Mouse (Mus musculus): ENCODE measurements around the gene Col4a3bp.
"Not testable (repeated sequence)": the region's sequence is repeated elsewhere in the genome, so short reads cannot be mapped to it uniquely, and the experiment has no call there.

Gene Col4a3bp

DNA sequence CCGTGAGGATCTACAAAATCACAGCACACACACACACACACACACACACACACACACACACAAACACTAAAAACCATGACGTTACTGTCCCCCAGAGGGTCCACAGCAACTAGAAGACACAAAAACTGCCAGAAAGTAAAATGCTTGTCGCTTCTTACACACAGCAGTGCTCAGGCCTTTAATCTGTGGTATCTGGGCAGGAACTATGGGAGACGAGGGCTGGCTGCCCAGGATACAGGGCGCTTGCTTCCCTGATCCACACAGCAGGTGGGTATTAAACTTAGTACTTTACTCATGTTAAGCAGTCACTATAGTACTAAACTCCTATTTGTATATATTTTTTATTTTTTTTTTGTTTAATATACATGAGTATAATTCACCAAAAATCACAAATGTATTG is 103.4 kb downstream of the Col4a3bp start:
- DNase-seq (ENCODE audit: low read depth, low spot score), result no peak

DNA sequence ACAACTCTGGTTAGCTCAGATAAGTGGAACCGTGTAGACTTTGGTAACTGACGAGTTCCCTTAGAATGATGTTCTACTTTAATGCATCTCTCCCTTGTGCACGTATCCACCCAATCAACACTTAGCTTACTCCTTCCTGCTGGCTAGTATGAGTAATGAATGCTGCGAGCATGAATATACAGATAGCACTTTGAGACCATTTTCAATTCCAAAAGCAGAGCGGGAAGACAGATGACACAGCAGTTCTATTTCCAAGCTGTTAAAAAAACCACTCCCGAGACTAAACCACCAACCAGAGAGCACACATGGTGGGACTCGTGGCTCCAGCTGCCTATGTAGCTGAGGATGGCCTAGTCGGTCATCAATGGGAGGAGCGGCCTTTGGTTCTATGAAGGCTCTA is 110.6 kb downstream of the Col4a3bp start:
- DNase-seq (ENCODE audit: low read depth, low spot score), result no peak

DNA sequence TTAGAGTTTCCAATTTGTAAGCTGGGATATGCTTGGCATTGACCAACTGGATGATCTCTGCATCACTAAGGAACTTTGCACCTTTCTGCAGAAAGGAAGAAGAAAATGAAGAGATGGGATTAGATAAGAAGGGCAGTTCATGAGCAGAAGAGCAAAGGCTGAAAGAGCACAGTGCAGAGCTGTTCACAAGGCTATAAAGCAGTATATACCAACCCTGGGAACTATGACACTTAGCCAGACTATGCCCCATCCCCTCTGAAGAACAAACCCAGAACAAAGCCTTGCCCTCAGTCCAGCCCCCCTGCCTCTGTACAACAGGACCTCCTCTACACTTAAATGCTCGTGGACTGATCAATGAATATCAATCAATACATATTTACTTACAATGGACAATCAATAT is 114.3 kb downstream of the Col4a3bp start:
- DNase-seq (ENCODE audit: low read depth, low spot score), result no peak

DNA sequence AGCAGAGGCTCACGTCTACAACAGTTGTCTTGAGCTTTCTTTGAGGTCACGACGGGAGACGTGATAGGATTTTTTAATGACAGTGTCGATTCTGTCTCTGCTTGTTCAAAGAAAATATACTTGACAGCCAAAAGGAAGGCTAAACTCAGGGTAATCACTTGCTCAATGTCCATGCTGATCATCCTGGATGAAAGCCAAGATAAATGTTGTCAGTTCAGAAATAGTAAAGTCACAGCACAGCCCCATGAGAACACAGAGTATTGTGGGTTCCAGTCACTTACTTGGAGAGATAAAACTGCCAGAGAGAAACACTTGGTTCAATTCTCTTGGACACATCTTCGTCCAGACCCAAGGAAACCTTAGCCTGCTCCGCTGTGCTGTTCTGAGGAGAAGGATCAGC is 116.5 kb downstream of the Col4a3bp start:
- DNase-seq (ENCODE audit: low read depth, low spot score), result no peak

DNA sequence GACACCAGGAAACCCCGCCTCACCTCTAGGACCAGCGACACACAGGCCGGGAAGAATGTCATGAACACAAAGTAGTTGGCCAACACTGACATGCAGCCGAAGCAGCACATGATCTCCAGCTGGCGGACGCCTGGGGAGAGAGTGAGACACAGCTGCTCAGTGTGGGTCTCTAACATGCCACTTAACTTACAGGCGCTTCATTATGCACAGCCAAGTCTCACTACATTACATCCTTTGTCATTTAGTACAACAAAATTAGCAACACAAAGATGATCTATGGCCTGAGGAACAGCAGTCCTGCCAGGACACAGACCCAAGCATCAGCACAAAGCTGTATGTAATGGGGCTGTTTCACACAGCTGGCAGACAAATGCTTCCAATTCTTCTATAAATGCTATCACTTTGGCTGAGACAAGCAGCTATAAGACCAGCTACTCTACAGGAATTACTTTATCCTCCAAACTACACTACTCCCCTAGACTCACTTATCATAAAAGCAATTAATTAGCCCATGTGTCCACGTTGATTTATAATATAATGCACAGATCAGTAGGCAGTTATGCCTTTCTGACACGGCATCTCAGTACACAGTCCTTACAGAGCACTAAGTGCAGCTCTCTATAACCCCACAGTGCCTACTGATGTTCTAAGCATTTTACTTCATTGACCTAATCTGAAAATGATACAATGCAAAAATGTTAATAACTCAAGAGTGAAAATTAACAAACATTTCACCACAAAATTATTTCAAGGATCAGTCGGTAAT is 117.9 kb downstream of the Col4a3bp start:
- DNase-seq (ENCODE audit: low read depth, low spot score), result peak; percentile 90

DNA sequence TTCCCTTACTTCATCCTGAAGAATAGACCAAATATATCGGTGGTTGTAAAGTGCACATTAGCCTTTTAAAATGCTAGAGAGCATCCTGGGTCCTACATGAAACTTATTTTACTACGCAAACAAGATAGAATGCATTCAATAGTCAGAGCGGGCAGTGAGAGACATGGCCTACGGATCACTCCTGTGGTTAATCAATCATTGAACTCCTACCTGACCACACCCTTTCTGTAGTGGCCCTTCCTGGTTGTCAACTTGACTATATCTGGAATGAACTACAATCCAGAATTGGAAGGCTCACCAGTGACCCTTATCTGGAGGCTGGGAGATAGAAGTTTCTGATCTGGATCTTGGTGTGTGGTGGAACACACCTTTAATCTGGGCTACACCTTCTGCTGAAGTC is 120.7 kb downstream of the Col4a3bp start:
- not testable (repeated sequence) for DNase-seq (ENCODE audit: low read depth, low spot score)

DNA sequence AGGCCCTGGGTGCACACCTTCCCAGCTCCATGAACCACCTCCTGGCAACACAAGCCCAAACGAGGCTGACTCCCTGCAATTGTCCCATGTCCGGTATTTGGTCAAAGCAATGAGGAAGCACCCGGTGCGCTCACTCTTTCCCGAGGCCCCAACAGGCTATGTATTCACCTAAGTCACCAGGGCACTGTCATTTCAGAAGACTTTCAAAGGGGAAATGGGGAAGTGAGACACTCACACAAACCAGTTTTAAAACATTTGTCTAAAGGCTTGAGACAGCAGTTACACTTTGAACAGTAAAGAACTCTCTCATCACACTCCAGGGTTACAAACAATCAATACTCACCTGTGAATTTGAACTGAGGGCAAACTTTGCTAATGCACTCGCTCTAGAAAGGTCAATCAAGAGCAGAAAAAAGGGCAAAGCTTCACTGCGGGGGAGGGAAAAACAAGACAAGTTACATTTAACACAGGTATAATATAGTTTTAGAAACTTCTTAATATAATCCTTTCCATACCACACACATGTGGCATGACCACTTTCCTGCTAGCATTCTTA is 122.1 kb downstream of the Col4a3bp start:
- no peak for DNase-seq (ENCODE audit: low read depth, low spot score)

DNA sequence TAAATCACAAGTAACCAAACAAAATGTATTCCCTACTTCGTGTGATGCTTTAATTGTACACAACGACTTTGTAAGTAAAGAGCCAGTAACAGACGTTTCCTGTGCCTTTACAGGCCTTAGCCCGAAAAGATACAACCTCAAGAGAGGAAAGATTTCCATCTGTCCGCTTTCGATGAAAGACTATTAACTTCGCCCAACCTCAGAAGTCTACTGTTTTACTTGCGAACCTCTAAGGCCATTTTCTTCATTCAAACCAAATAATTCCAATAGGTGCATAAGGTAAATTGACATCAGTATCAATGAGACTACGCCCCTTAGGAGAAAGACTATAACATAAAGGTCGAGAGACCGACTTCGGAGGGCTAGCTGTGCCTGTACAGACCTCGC is 127.6 kb downstream of the Col4a3bp start:
- no peak for DNase-seq (ENCODE audit: low read depth, low spot score)

DNA sequence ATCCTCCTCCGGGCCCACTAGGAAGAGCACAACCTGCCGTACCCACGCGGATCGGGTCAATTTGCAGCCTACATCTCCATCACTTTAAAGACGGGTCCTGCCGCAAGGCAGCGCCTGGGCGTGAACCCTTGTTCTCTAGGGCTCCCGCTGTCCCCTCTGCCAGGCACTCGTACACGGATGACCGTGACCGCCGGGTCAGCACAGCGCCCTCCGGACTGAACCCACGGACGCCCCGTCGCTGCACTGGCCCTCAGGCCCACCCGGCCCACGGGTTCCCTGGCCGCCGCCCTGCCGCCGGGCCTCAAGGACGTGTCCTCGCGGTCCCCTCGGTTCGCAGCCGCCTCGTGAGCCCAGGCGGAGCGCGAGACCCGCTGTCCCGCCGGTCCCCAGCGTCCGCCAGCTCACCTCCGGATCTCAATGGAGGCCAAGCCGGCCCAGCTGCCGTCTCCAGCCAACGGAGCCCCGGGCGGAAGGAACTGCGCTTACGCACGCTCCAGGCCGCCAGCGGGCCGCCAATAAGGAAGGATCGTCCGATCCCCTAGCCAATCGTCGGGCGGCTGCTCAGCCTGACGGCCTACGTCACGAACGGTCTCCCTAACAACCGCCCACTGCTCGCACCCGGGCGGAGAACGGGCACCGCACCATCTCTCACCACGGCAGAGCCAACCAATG is 128.1 kb downstream of the Col4a3bp start, which contains the start of gene Hmgcr:
TSS of gene Hmgcr (minus strand) at position 531 of the 672 bp plus-strand sequence.
- DNase-seq (ENCODE audit: low read depth, low spot score), result peak; percentile 97

DNA sequence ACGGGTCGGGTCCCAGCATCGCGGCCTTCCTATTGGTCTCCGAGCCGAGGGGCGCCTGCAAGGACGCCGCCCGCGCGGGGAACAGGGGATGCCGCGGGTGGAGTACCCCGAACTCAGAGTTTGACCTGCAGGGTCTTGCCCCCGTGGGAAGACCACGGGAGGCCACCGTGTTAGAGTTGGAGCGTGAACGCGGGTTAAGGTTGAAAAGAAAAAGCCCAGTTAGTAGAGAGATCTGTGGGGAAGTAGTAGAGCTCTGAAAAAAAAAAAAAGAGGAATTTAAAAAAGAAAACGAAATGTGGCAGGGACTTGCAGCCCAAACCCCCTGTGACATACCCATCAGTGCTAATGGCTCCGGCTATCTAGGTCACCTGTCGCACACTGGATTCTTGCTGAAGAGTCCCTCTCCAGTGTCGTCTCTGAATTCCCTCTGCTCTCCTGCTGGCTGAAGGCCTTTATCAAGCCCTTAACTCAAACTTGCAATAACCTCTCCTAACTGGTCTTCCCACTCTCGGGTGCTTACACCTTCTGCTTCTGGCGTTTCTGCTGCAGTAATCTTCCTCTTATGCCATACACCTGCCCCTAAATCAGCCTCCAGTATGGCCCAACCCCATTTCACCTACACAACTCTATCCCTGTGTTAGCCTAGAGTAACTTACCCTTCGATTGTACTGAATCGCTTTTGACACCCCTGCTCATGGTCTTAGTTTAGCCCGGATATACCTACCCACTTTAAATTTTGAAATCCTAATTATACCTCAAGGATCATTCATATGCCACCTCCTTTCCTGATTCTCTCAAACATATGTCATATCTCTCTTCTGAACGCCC is 128.9 kb downstream of the Col4a3bp start:
- no peak for DNase-seq (ENCODE audit: low read depth, low spot score)

DNA sequence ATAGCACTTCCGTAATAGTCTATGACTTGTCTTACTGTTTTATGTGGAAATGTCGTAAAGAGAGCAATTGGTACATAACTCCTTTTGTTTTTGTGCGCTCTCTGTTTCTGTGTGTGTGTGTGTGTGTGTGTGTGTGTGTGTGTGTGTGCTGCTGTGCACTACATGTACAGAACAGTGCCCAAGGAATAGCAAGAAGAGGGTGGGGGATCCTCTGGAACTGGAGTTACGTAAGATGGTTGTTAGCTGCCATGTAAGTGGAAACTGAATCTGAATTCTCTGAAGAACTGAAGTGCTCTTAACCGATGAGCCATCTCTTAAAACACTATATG is 129.5 kb downstream of the Col4a3bp start:
- DNase-seq (ENCODE audit: low read depth, low spot score), result no peak

DNA sequence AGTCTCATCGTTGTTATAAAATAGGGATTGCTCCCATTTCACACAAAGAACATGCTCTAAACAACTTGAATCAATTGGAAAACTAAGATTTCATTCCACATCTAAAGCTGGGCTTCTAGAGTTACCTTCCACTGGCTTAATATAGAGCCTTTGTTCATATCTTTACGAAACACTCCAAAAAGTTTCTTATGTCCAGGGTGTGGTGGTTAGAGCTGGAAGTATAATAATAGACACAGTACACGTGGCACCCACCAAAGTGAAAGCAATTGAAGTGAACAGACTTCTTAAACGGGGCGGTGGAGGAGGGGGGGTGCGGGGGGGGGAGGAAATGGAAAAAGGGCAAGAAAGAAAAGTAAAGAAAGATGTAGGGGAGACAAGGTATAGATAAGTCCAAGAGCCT is 129.9 kb downstream of the Col4a3bp start:
- DNase-seq (ENCODE audit: low read depth, low spot score), result no peak

DNA sequence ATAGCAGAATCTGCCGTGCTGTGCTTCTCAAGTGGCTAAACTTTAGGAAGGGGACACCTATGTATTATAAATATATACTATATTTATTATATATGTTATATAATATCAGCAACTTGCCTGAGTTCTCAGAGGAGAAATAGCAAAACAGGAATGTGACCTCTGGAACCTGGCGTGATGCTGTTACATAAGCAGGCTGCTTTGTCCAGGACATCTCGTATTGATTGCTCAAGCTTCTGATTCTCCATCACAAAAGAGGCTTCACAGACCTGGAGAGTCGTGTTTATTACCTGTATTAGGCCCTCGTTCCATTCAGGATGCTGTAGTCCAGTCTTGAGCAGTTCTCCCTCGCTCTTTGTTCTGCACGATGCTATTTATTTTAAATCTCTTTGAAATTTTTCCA is 131.4 kb downstream of the Col4a3bp start:
- DNase-seq (ENCODE audit: low read depth, low spot score), result peak; percentile 65

DNA sequence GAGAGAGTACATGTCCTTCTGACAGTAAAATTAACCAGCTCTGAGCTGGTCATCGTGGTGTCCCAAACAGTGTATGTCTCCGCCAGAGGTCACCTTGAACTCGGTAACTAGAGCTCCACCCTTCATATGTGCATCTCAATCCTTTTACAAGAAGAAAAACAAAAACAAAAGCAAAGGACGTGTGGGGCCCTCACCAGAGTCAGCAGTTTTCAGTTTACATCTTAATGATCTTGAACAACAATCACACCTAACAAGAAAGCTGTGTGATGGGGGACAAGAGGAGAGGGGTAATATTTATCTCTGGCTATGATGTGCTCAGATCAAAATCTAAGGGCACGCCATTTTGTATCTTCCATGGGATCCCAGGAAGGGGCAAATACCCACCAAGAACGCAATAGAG is 133.3 kb downstream of the Col4a3bp start:
- DNase-seq (ENCODE audit: low read depth, low spot score), result no peak

DNA sequence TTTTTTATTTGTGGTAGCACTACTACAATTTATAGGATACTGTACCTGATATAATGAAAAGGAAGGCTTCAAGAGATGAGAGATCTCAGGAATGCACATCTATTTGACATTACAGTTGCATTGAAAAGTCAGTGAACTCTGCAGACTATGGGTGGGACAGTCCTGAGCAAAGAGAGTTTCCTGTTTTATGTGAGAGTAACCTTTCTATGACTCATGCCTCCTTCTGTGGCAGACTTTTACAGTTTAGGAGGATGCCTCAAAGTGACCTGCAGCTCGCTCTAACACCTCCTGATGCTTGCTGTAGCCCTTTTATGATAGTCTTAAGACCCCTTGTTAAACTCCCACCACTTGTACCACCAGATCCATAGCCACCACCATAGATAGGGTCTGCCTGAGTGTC is 134.7 kb downstream of the Col4a3bp start:
- DNase-seq (ENCODE audit: low read depth, low spot score), result no peak

DNA sequence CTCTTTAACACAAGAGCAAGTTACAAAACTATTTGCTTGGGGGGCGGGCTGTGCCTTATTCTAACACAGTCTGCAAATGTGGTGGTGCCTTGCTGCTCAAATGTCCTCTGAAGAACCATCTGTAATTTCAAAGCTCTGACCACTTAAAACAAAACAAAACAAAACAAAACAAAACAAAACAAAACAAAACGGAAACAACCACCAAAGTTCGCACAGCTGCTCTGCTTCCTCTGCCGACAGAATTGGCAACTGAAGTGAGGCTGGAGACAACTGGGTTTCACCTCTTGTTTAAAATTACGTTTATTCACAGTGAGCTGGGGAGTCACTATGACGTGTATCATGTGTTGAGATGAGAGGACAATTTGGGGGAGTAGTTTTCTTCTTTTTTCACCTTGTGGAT is 136.2 kb downstream of the Col4a3bp start:
- DNase-seq (ENCODE audit: low read depth, low spot score), result no peak

DNA sequence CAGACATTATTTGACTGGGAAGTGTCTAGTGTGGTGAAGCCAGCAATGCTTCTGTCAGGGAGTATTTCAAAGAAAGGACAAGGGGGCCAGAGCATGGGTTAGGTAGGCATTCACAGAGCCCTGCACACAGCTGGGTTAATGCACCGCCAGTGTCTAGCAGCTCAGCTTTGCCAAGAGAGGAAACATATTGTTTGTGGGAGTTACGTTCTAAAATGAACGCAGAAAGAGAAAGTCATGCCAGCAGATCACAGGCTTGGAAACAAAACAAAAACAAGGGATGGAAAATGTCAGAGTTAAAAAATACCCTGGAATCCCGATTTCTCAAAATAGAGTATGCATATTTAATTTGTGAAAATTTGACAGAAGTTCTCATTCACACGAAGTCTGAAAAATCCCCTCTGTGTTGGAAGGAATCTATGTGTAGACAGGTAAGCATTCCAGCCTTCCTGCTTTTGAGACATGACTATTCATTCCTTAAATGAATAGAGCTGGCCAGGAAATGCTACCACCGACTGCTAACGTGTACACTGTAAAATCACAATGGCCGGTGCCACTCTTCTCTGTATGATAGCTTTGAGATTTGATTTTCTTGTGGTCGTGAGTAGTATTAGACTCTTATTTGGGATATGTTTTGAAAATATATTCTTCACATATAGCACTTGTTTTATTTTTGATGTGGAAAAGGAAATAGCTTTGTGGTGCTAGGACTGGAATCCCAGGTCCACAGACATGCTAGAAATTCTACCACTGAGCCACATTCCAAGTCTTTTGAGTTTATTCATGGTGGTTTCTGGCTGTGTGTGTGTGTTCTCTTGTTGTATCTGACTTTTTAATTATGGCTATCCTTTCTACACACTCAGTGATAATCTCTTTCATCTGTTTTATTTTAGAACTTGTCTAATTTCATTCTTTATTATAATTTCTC is 138.0 kb downstream of the Col4a3bp start:
- no peak for DNase-seq (ENCODE audit: low read depth, low spot score)

DNA sequence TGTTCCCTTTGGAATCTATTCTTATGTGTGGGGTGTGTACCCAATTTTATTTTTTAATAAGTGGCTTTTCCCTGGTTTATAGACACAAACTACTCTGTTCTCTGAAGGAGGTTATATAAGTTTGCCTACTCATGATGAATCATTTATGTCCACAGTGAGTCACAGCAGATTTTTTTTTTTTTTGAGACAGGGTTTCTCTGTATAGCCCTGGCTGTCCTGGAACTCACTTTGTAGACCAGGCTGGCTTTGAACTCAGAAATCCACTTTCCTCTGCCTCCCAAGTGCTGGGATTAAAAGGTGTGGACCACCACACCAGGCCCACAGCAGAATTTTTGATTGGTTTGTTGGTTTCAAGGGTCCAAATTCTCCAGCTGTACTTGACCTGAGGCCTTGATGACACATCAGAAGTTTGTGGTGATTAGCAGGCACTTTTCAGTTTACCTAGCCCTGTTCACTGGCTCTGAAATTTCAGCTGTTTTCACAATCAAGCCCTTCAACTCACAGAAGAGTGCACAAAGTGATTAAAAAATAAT is 138.7 kb downstream of the Col4a3bp start:
- no peak for DNase-seq (ENCODE audit: low read depth, low spot score)

DNA sequence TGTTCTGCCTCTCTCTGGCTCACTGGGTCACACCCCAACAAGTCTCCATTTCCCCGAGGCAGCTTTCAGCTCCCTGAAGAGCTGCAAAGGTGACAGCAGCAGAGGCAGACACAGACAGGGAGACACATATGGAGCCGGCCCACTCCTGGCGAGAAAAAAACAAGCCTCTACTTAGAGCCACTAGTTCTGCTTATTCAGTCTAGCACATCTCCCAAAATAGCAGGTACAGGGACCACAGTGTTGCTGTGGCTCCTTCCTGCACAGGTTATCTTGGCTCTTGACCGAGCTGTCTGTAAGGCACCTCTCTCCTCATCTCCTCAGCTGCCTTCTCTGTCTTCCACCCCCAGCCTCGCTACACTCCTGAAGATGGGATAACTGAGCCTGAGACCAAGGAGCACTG is 142.4 kb downstream of the Col4a3bp start:
- no peak for DNase-seq (ENCODE audit: low read depth, low spot score)

DNA sequence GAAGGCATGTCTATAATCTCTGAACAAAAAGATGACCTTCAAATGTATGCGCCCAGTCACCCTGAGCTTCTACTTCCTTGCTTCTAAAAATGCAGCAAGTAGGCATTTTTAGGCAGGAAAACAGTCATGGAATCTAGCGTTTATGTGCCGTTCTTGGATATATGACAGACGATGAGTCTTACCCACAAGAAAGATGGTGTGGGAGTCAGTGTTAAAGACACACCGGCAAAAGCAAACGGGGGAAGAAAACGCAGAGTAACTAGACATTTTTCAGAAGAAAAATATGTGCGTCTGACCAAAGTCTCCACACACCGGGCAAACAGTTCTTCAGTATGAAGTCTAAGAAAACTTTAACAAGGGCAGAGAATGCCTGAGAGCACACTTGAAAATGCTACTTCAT is 144.8 kb downstream of the Col4a3bp start:
- DNase-seq (ENCODE audit: low read depth, low spot score), result no peak

All from R1 (cell line).